Mouse (Mus musculus) ovary, adult 10 weeks (tissue): ENCODE data around the gene 4930402K13Rik. TPM values are rescaled to one million over a fixed set of nuclear protein-coding genes. Genes with fewer than 3 reads are reported as not detected.

ENCODE experiments used
- polyA plus RNA-seq: library from polyadenylated mRNA; stranded (reverse); fragments of 350-450 nt; fragmentation: Illumina TruSeq; extraction: RNeasy Lipid Tissue Mini Kit (QIAGEN cat#74804); gene quantifications from one replicate; pipeline ENCODE4 v1.2.3, GENCODE M21; 2014

Gene 4930402K13Rik
- not detected for polyA plus RNA-seq

DNA sequence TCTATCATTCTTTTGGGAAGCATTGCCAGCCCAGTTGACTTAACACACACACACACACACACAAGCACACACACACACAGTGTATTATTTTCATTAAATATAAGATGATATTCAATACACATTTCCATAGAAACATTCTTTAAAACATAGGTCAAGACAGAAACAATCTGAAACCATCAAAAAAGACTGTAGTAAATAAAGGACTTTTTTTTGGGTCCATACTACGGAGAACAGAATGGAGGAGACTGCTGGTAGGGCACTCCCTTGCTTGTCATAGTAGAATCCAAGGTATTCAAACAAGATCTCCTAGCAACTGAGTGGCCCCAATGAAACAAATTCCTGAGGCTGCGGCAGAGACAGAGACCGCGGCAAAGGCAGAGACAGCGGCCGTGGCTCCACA, at the start of gene 4930402K13Rik:
TSS of gene 4930402K13Rik (plus strand) at position 301 of the 400 bp plus-strand sequence.

DNA sequence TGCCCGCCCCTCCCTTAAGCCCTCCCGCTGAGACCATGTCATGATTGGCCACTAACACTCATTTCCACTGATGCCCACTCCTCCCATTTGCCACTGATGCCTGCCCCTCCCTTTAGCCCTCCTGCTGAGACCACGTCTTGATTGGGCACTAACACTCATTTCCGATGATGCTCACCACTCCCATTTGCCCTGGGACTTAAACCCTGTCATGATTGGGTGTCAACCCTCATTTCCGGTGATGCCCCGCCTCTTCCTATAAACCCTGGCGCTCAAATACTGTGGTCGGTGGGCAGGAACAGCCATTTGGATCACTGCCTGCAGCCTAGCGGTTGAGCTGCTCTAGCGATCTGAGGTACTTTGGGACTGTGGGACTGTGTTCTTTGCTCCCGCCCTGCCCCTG, 41.6 kb upstream of the 4930402K13Rik start, which contains the start of gene Fthl17f:
TSS of gene Fthl17f (plus strand) at position 301 of the 400 bp plus-strand sequence.

Other genes with a start within 250 kb of the 4930402K13Rik start
- gene Gm5751, start 230.3 kb upstream of the 4930402K13Rik start, polyA plus RNA-seq = not detected
- 27.7 TPM for gene B630019K06Rik, start 212.2 kb upstream of the 4930402K13Rik start, polyA plus RNA-seq
- gene Fthl17b, start 141.6 kb upstream of the 4930402K13Rik start, polyA plus RNA-seq = not detected
- gene Fthl17c, start 128.0 kb upstream of the 4930402K13Rik start, polyA plus RNA-seq = not detected
- not detected for gene Fthl17d, start 117.8 kb upstream of the 4930402K13Rik start, polyA plus RNA-seq
- gene Fthl17e, start 71.1 kb upstream of the 4930402K13Rik start, polyA plus RNA-seq = not detected
- gene Fthl17f, start 41.5 kb upstream of the 4930402K13Rik start, polyA plus RNA-seq = not detected
- gene Lancl3, start 95.3 kb downstream of the 4930402K13Rik start, polyA plus RNA-seq = 23.6 TPM
- not detected for gene Gm14862, start 152.3 kb downstream of the 4930402K13Rik start, polyA plus RNA-seq
- 29.5 TPM for gene Xk, start 168.2 kb downstream of the 4930402K13Rik start, polyA plus RNA-seq
- gene H2al1m, start 179.2 kb downstream of the 4930402K13Rik start, polyA plus RNA-seq = not detected
- gene H2al1k, start 246.1 kb downstream of the 4930402K13Rik start, polyA plus RNA-seq = not detected